Mouse (Mus musculus): ENCODE results near the gene Wipi2. TPM values are rescaled to one million over a fixed set of nuclear protein-coding genes. Genes with fewer than 3 reads are reported as not detected.

Wipi2 gene
- polyA plus RNA-seq (2017; shearing (Covaris generic)): 10 to 100 TPM; 12.6 to 20.5 (median 15.4) TPM

- ATAC-seq: no peak
Observed at GRCm38 (mm10) chr5:142627398-142627797, at the start of gene Wipi2. Wipi2 (plus strand) TSS chr5:142627698.

- no peak for ATAC-seq
Observed at GRCm38 (mm10) chr5:142578192-142578591, 49.3 kb upstream of the Wipi2 start.

GRCm38 (mm10) chr5:142581517-142581916 lies 46.0 kb upstream of the Wipi2 start:
- no peak for ATAC-seq

GRCm38 (mm10) chr5:142583616-142584126 lies 43.8 kb upstream of the Wipi2 start:
- ATAC-seq: no peak

DNA sequence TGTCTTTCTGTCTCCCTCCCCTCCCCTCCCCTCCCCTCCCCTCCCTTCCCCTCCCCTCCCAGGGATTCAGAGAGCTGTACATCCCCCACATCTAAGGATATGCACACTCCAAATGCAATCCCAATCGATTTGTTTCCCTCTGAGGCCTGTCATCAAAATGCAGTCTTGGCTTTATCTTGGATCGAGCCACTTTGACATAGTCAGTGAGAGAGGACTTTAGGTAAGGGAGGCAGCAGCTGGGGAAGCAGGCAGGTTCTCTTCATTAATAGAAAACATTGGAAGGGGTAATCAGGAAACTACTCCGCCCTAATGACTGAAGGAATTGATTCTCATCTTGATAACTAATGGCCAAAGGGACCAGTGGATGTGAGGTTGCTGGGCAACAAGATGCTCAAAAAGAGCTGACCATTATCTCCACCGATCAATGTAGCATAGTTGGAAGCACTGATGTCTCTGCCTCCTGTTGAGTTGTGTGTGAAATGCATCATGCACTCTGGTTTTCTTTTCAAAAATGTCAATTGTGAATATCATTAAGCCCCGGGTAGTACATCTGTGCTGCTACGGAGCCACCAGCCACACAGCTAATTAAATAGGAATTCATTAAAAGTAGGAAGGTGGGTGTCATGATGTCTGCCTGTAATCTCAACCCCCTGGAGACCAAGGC lies 36.4 kb upstream of the Wipi2 start:
- ATAC-seq: no peak

GRCm38 (mm10) chr5:142595698-142596097 lies 31.8 kb upstream of the Wipi2 start:
- ATAC-seq: no peak

DNA sequence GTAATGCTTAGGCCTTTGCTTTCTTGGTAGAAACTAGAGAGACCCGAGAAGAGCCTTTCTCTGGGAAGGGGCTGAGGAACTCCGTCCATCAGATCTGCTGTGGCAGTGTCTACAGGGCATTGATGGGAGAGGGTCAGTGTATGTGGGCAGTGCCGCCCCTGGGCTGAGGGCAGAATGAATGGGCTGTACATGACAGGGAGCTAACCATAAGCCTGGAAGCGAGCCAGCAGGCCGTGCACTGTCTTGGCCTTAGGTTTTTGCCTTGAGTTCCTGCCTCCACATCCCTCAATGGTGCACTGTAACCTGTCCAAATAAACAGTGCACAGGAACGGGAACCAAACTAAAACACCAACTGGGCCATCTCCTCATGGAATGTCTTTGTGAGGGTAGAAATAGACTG lies 30.8 kb upstream of the Wipi2 start:
- ATAC-seq: no peak

DNA sequence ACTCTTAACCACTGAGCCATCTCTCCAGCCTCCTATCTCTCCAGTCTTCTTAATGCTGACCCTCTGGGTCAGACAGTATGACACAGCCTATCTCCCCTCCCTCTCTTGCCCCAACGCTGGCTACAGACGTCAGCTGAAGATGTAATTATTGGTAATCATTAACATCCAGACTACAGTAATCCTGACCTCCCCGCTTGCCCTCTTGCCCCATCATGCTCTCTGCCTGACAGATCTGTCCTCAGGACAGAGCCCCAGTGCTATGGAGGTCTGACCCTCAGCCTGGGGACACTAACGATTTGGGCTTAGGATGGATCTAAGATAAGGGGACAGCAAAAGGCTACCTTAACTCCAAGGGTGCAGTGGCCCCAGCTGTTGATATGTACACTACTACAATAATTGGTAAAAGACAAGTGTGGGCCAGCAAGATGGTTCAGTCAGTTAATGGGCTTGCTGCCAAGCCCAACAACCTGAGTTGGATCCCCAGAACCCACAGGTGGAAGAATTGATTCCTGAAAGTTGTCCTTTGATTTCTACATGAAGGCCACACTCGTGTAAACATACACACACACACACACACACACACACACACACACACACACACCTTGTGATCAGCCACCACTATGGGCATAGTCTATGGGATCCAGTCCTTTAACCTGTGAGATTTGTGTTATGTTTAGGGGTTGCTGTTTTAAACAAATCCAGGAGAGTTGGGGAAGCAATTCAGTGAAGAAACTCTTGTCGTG lies 29.7 kb upstream of the Wipi2 start:
- no peak for ATAC-seq

GRCm38 (mm10) chr5:142604379-142604778 lies 23.1 kb upstream of the Wipi2 start:
- no peak for ATAC-seq

DNA sequence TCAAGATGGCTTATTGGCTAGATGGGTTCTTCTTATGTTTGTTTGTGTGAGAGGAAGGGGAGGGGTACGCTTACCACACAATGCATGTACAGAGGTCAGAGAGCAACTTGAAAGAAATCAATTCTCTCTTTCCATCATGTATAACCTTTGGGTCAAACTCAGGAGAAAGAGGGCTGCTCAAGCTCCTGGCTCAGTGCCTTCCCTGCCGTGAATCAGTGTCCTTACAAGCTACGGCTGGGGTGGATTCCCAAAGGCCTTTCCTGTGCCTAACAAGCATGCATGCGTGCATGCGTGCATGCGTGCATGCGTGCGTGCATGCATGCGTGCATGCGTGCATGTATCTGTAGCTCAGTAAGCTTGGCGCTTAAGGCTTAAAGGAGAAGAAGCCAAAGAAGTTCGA lies 22.2 kb upstream of the Wipi2 start:
- no peak for ATAC-seq

GRCm38 (mm10) chr5:142608259-142608988 lies 19.1 kb upstream of the Wipi2 start, which contains the start of gene Mmd2:
Mmd2 (minus strand) TSS chr5:142608800.
- no peak for ATAC-seq

GRCm38 (mm10) chr5:142608989-142609325 lies 18.5 kb upstream of the Wipi2 start:
- no peak for ATAC-seq

- no peak for ATAC-seq
Observed at GRCm38 (mm10) chr5:142610362-142610761, 17.1 kb upstream of the Wipi2 start.

DNA sequence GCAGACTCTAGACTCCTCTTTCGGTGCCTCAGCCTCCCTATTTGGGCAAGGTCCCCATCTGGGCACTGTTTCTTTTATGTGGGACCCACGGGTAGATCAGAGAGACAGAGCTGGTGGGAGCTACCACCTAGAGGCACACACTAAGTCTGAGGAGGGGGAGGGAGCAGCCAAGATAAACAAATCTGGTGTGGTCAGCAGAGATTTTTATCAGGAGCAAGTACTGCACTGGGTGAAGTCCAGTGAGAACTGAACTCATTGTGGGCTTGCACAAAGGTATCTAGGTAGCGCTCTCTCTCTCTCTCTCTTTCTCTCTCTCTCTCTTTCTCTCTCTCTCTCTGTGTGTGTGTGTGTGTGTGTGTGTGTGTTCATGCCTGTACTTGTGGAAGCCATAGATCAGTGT lies 13.0 kb upstream of the Wipi2 start:
- no peak for ATAC-seq

DNA sequence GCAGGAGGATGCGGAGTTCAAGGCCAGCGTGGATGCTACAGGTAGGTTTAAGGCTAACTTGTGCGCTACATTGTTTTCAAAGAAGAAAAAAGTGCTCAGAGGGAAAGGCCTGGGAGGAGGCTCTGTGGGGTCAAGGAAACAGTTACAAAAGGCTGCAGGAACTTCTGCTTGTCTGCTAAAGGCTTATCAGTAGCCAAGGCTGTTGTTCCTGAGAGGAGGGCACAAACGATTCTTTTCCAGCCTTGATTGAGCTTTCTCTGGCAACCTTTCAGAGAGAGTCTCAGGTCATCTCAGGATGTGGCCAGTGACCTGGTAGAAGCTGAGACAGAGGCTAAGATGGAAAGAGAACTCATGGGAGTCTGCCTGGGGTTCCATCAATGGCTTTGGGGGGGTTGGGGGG lies 11.9 kb upstream of the Wipi2 start:
- ATAC-seq: no peak

DNA sequence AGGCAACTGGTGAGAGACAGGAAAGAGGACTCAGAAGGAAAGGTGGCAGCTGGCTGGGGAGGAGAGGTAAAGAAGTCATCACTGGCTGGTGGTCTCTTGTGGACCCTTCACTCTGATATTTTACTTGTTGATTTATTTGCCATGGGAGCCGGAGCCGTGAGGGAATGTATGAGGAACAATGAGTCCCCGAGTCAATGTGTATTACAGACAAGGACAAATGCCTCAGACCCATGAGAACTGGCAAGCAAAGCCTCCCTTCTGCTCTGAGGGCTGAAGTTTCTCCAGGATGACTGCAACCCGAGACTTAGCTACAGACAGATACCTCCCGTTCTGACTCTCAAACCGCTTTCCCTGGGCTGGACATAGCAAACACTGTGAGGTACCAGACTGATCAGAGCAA lies 11.2 kb upstream of the Wipi2 start:
- ATAC-seq: no peak

DNA sequence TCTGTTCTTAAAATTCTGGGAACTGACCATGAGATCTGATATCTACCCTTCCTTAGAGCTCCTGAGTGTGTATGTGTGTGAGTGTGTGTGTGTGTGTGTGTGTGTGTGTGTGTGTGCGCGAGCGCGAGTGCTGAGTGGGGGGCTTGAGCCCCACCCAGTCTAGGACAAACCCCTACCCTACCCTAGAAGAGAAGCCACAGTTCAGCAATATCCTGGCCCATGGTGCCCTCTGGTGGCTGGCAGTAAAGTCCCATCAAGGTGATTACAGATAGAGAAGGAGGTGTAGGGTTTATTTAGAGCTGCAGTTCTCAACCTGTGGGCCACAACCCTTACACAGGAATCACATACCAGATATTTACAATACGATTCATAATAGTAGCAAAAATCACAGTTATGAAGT lies 7.6 kb upstream of the Wipi2 start:
- no peak for ATAC-seq

GRCm38 (mm10) chr5:142621421-142621820 lies 6.1 kb upstream of the Wipi2 start:
- ATAC-seq: no peak

DNA sequence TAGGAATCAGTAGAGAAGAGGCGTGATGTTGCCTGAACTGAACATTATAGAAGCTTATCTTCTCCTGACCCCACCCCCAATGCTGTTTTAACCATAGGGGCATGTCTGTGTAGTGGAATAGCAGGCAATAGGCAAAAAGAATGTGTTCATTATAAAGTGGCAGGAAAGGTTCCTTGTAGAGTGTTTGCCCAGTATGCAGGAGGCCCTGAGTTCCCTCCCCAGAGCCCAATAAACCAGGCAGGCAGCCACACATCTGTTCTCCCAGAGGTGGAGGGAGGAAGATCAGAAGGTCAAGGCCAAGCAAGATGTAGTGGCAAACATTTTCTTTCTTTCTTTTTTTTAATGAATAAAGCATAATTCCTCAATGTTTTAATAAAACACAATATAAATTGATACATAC lies 5.4 kb upstream of the Wipi2 start:
- no peak for ATAC-seq

- ATAC-seq: no peak
Observed at GRCm38 (mm10) chr5:142623080-142623479, 4.4 kb upstream of the Wipi2 start.

- ATAC-seq: peak; percentile 89
Observed at GRCm38 (mm10) chr5:142628726-142629662, 1.5 kb downstream of the Wipi2 start.

GRCm38 (mm10) chr5:142629663-142630025 lies 2.1 kb downstream of the Wipi2 start:
- ATAC-seq: no peak
